Mouse (Mus musculus) hematopoietic stem cell, adult 5-6 weeks (primary cell): ENCODE data around the gene Pitpnb. TPM values are rescaled to one million over a fixed set of nuclear protein-coding genes. Genes with fewer than 3 reads are reported as not detected.

ENCODE experiments used
- ATAC-seq, 2 experiments: fragments of 125-278 bp in 1 of 2; replicated peaks in 1 of 2; 2 replicates each; pipeline ENCODE4 v1.8.0; 2016 to 2017; ENCODE audit warnings: inconsistent platforms in 2 of 2, mild to moderate bottlenecking in 2 of 2, moderate number of reproducible peaks in 2 of 2, low read depth in 1 of 2, moderate TSS enrichment in 1 of 2; ENCODE audit not compliant: low FRiP score in 2 of 2, poor library complexity in 2 of 2, severe bottlenecking in 2 of 2, insufficient read depth in 1 of 2, low TSS enrichment in 1 of 2
- total RNA-seq: library from RNA; stranded (forward); fragments of 172-1452, 232-1000 nt; gene quantifications from 2 replicates; pipeline ENCODE4 v1.2.3, GENCODE M21; 2017

The Pitpnb gene
- total RNA-seq, 1 experiment from 2014 or later: 27.7 TPM

DNA sequence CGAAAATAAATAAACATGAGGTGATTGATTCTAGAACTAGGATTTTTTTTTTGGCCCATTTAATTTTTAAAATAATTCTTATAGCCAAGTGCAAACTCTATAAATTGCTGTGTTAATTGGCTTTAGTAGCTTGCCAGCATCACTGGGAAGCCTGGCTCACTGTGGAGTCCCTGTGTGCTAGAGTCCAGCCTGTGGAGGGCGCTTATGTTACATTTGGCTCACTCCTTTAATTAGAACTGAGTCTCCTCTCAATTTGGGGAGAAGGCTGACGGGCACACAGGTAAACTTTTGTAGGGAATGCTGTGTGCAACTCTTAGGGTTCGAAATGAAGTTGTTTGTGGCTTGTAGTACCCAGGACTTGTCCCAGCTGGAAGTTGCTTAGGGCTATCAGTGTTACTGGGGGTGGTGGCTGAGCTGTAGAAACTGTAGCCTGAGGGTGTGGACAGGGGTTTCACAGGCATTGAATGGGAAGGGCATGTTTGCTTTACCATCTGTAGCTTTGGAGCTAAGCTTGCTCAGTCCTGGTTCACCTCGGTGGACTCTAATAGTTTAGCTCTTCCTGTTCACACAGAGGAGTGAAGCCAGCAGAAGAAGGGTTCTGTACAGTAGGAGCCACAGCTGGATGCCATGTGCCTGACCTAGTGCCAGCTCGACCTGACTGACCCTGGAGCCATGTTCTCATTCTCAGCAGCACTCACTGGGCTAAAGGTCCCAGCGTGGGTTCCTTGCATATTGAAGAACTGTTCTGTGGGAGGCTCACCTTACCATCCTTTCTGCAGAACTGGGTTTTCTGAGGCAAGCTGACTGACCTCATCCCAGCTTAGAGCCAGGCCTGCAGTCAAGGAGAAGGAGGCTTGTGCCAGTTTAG is 47.8 kb downstream of the Pitpnb start:
- ATAC-seq: no peak

DNA sequence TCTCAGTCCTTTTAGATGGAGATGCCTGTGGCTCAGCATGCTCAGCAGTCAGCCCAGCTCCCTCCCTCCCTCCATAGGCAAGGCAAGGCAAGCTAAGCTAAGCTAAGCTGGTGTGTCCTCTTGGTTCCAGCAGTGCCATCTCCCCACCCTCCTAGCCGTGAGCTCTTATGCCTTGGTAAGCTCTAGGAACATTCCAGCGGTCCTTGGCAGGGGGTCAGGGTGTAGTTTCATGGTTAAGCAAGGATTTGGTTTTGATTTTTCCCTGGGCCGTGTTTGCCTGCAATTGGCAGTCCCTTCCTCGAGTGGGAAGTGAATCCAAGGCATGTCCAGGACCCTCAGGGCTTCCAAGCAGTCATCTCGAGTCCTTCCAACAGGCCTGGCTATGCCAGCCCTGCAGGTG is 52.8 kb downstream of the Pitpnb start:
- ATAC-seq: no peak

DNA sequence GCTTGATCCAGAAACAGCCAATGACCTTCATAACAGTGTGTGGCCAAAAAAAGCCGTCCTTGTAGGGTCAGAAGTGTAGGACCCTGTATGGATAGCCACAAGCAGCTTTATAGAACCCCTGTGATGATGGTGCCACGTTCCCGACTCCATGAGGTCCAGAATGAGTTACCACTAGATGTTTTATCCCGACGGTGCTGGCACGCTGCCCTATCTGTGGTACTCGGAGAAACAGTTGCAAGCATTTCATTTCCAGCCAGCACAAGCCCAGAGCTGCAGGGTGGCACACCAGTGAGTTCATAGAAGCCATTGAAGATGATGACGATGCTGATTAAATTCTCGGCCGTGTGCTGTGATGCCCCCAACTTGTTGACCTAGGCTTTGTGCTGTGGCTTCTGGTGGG is 60.3 kb downstream of the Pitpnb start:
- no peak for ATAC-seq

DNA sequence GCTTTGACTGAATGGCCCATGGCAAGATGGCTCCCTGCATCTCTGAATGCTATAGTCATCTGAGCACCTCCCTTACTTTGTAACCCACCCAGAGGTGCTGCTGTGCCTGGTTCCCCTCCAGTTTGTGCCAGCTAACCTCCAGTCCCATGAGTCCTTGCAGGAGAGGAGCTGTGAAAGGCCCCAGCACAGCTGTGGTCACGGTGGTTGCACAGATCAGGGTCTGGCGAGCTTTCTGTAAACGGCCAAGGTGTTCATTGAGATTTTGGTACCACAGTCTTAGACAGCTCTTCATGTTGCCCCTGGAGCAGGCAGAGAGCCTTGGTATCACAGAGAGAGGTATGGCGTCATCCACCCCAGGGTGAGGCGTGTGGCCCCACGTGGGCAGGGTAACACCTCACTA is 60.9 kb downstream of the Pitpnb start:
- ATAC-seq: no peak

DNA sequence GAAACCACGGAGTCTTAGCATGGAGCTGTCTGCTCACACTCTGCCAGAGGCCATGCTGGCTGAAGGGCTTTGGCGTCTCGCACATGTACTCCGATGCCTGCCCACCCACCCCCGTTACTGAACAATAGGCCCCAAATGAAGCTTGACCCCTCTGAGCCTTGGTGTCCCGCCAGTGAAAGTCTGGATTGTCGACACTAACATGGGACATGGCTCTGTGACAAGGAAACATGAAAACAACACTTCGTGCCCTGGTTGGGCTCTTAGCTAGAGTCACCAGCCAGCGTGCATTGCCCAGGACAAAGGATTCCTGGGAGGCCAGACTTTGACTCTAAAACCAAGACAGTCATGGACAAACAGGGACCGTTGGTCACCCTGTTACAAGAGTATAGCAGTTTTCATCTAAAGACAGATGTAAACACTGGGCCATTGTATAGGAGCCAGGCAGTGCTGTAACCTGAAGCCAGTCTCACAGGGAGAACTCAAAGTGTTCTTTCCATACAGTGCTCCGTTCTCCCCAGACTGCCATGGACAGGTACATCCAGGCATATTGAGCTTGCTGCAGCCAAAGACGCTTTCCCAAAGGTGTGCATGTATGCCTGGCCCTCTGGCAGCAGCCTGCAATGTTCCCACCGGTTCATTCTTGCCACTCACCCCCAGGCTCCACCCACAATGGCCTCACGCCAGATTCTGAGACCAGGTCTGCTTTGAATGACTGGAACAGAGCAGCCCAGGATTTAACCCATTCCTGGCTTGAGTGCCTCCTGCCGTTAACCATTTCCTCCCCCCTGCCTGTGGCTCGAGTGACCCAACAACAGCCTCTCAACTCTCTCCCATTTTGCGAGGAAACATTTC is 63.0 kb downstream of the Pitpnb start:
- ATAC-seq: peak; percentile 31 to 40; a peak in 2 of 4 replicates

DNA sequence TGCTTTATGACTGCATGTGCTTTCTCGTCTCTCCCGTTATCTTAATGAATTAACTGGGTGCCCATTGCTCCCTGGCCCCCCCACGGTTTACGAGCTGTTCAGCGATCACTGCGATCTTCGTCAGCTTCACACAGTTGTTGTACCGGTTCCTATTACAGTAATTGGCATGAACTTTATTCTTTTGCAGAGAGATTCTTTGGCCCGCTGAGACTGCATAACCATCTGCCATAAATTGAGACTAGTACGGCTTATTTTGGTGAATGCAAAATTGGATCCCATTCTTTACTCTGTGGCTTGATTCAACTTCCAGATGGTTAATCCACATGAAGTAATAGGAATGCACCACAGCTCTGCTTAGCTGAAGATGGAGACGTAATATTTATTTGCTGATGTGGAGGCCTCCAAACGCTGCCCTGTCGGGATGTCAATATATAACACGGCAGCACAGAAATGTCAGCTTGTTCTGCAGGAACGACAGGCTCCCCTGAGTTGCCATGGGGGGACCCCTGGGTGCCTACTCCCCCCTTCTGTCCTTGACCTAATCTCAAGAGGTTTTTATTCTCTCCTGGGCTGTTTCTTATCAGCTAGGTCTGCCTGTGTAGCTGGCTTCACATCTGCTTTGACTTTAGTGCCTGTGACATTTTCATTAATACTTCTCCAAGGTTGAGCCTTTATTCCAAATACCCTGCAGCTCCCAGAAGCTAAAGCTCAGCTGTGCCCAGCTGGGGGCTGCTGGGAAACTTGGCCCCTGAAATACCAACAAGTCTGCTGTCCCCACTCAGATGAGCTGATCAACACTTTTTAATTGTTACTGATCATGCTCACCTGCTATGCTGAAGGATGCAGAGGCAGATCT is 63.9 kb downstream of the Pitpnb start:
- ATAC-seq: no peak

DNA sequence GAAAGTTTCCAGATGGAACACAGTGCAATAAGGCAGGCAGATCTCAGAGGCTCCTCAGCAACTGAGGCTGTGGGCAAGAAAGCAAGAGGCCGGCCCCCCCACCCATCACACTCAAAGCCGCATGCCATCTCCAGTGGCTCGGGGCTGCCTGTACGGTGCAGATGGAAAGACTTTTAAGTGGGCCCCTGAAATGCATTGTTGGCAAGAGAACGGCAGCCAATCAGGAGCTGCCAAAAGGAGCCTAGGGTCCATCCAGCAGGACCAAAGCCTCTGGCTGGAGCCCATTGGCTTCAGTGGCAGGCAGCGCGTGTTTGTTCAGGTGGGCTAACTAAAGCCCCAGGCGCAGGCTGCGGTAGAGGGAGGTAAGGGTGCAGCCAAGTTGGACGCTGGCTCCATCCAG is 65.2 kb downstream of the Pitpnb start:
- no peak for ATAC-seq

DNA sequence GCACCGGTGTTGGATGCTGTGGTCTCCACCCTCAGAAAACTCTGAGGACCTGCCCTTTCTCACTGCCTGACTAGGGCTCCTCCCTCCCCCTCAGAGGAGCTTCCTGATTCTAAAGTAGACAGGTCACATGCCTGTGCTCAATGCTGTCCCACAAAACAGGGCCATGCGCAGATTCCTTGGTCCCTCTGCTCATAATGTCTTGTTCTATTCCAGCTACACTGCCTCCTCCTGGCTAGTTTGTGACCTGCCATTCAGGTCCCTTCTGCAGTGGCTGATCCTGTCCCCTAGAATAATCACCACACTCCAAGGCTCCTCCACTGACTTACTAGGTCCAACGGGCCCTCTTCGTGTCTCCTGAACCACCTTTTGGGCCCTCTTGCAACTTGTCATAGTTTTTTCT is 65.6 kb downstream of the Pitpnb start:
- 0 out of 4 replicates have a peak, but pooled peaks have one; percentile 18 to 22 for ATAC-seq

DNA sequence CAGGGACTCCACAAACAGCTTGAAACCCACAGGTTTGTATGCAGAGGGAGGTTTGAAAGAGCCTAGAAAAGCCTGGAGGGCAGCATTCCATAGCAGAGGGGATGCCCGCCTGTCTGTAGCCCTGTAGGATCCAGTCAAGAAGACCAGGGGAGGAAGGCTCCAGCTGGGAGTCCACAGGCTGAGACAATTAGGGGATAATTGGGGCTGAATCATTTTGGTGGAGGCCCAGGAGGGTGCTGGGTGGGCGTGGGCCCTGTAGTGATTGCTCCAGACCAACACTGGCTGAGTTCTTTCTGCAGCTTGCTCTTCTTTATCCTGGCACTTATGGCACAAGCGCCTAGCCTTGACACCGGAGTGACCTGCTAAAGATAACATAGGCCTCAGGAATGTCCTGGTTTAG is 67.9 kb downstream of the Pitpnb start:
- no peak for ATAC-seq

DNA sequence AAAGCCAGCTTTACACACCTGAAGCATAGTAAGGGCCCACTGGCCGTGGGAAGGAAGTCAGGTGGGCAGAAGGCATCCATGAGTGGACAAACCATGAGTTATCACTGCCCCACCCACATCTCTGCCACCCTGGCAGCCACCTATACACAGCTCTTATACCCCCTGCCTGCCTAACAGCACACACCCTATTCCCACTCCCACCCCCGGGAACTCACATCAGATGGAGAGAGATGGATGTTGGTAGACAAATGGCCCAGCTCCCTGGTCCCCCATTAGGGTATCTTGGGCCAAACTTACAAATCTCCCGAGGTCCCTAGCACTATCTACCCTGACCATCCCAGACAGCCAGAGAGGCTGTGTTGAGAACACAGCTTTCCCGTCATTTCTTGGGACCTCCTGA is 68.7 kb downstream of the Pitpnb start:
- no peak for ATAC-seq

DNA sequence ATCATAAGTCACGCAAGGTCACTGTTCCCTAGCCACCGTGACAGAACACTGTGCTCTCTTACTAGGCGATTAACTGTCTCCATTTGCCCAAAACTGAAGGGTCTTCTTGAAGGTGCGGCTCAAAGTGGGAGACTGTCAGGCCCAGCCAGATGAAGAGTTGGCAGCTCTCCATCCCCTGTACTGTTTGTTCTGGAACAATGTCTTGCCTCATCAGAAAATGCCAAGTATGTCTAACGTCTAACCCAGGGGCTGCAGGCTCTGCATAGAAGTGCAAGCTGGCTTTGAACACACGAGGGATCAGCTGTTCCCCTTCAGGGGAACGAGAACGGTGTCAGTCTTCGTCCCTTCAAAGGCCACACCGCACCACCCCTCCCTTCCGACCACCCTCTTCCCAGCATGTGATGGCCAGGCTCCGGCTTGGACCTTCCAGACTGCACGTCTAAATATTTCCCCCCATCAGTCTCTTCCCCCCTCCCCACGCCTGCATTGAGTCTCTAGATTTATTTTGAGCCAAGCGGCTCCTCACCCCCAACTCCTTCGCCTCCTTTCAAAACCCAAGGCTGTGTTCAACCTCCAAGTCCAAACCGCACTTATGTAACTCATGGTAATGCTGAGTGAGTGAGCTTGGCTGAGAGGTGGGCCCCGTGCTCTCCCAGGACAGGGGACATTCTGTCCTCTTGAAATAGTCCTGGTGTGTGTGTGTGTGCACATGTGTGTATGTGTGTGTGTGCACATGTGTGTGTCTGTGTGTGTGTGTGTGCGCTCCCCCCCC is 71.5 kb downstream of the Pitpnb start:
- no peak for ATAC-seq

DNA sequence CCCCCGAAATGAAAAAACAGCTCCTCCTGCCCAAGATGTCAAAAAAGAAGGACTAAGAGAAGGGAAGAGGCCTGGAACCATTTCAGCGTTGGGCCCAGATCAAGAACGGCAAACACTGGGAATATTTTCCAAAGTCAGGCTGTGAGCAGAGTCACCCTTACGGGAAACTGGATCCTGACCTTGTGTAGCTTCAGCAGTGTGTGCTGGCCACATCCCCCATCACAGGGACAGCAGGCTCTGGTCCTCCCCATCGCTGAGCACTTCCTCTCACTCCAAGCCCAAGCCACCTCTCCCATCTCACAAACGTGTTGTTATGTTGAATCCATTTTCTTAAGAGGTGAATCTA is 72.1 kb downstream of the Pitpnb start:
- ATAC-seq: no peak

DNA sequence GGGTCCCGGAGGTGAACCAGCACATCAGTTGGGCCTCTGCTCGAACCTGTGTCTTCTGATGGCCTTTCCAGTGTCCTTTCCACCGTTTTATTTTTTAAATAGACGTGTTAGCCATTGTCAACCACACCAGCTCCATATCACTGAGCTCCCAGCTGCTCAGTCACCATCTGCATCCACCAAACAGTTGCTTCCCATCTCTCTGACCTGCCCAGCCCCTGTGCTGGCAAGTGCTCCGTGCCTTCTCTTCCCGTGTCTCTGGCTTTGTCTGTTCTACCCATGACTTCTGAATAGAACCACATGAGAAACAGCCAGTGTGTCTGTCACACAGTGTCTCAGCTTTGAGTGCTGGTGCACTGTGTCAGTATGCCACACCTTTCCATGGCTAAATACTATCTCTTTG is 74.2 kb downstream of the Pitpnb start:
- no peak for ATAC-seq

DNA sequence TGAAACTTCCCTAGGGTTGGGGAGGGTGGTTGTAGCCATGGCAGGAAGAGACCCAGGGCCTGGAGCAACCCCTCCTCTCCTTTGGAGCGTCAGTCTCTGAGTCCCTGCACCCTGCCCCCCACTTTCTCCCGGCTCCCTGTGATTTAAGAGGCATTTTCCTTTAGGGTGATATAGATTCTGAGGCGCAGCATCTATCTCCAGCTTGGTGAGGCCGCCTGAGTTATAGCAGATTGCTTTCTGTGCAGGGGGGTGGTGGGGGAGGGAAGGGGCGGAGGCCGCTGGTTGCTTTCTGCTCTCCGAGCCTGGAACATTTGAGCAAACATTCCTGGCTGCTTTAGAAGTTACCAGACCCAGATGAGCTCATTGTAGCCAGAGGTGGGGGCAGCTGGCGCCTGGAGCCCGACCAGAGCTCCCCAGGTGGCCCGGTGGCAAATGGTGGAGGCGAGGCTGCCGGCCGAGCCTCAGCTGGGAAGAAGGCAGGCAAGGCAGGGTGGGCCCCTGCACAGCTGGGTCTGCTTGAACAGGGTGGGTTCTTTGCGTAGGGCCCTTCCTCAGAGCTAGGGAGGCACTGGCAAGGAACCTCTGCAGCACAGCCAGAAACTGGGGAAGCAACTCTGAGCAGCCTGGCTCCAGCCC is 78.0 kb downstream of the Pitpnb start:
- no peak for ATAC-seq

DNA sequence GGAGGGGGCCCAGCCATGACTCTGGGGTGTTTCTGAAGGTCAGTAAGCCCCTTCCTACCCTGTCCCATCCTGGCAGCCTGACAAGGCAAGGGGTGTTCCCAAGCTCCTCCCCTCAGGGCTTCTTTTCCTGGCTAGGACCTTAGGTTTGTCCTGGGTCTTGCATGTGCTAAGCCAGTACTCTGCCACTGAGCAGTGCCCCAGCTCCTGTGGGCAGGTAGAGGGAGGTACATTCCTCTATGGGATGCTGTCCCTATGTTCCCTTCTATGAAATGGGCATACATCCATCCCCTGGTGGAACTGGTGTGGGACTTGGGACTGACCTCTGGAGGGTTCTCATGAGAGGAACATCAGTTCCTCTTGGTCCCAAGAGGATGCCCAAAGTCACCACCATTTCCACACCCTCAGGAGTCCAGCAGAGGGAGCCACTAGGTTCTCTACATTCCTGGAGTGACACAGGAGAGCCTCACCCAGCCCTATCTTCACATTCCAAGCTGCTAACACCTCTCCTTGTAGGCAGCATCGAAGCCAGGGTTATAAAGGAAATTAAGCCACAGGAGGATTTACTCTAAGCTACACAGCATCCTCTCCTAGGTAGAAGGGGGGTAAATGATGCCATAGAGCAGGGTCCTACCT is 79.0 kb downstream of the Pitpnb start:
- ATAC-seq: no peak

DNA sequence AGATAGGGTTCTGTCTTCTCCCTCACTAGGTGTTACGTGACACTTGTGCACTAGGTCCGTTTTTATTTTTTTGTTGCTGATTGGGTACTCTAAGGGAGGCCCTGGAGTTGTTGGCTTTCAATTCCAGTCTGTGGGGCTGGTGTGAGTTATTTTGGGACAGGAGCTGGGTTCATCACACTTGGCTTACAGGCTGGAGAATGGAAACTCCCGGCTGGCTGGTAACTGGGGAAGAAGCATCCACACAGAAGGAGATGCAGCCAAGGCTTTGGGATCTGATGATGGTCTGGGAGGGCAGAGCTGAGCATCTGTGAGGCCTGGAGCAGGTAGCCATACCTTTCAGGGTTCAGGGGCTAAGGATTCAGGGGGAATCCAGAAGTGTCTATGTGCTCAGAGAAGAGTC is 80.1 kb downstream of the Pitpnb start:
- no peak for ATAC-seq
